11 mouse cellular contexts compared by ENCODE assay signal in the genomic region with DNA sequence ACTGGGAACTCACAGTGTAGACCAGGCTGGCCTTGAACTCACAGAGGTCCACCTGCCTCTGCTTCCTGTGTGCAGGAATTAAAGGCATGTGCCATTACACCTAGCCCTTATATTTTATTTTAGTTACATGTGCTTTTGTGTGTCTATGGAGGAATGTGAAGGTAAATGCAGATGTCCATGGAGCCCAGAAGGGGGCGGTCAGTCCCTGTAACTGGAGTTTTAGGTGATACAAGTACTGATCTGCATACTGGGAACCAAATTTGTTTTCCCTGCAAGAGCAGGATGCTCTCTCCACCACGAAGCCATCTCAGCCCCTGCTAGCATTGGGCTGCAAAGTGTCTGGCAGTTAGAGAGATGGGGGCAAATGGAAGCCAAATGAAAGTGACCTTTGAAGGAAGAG. TPM values are rescaled to one million over a fixed set of nuclear protein-coding genes. Genes with fewer than 3 reads are reported as not detected.
DNase-seq lines count a peak whose midpoint lies in the region; ATAC-seq lines count a peak whose summit lies in the region.
"Had no signal": no experiment of that assay in that cellular context is flagged by ENCODE, and none has a peak within 500 bp of the region (broad histone marks: within the 10 kb centered on the region; RNA-seq: fewer than 3 reads in every experiment).

No protein-coding gene starts in this region.

- ATAC-seq in hindbrain, embryonic 11.5 days (ENCODE audit: low FRiP score), result no peak

- no peaks in the 10 kb centered on the region for H3K27me3 ChIP-seq in hindbrain, embryonic 11.5 days (ENCODE audit: control insufficient read depth, insufficient read depth, low read length)
- no peaks in the 10 kb centered on the region; the same call in 1 of the 2 replicates for H3K27me3 ChIP-seq in hindbrain, embryonic 10.5 days (ENCODE audit: insufficient read depth, poor library complexity, severe bottlenecking)
- H3K27me3 ChIP-seq in embryonic facial prominence, embryonic 10.5 days (replicated peaks; ENCODE audit: low read depth, poor library complexity, severe bottlenecking), result no peaks in the 10 kb centered on the region
- H3K27me3 ChIP-seq: hindbrain, embryonic 15.5 days had no signal

- H3K9me3 ChIP-seq in hindbrain, embryonic 11.5 days (ENCODE audit: control insufficient read depth, low read length), result no peaks in the 10 kb centered on the region
- H3K9me3 ChIP-seq in hindbrain, embryonic 10.5 days, result no peaks in the 10 kb centered on the region
- no peaks in the 10 kb centered on the region for H3K9me3 ChIP-seq in embryonic facial prominence, embryonic 10.5 days
- H3K9me3 ChIP-seq: hindbrain, embryonic 15.5 days had no signal

- no peak overlapping the region for H3K9ac ChIP-seq in hindbrain, embryonic 11.5 days (ENCODE audit: low read depth, low read length)
- H3K9ac ChIP-seq: hindbrain, embryonic 15.5 days had no signal

- 10% methylated on average over 2 of the region's 2 CpGs for WGBS in hindbrain, embryonic 11.5 days
- WGBS in hindbrain, embryonic 10.5 days, result 22% methylated on average over 2 of the region's 2 CpGs
- 17% methylated on average over 2 of the region's 2 CpGs for WGBS in embryonic facial prominence, embryonic 10.5 days

- H3K4me1 ChIP-seq in hindbrain, embryonic 11.5 days (replicated peaks; ENCODE audit: control insufficient read depth, insufficient read depth, low read length), result peaks cover 6% of the 10 kb centered on the region; the same call in 1 of the 2 replicates
- H3K4me1 ChIP-seq in hindbrain, embryonic 10.5 days (replicated peaks), result peaks cover 42% of the 10 kb centered on the region
- peaks cover 27% of the 10 kb centered on the region for H3K4me1 ChIP-seq in embryonic facial prominence, embryonic 10.5 days

- no peak overlapping the region for H3K4me3 ChIP-seq in hindbrain, embryonic 11.5 days (ENCODE audit: low read depth, low read length)
- no peak overlapping the region for H3K4me3 ChIP-seq in hindbrain, embryonic 10.5 days
- no peak overlapping the region for H3K4me3 ChIP-seq in embryonic facial prominence, embryonic 10.5 days
- H3K4me3 ChIP-seq: hindbrain, embryonic 15.5 days had no signal

- no peaks in the 10 kb centered on the region for H3K36me3 ChIP-seq in hindbrain, embryonic 11.5 days (ENCODE audit: control insufficient read depth, insufficient read depth, low read length)
- peaks cover 23% of the 10 kb centered on the region for H3K36me3 ChIP-seq in hindbrain, embryonic 10.5 days
- H3K36me3 ChIP-seq in embryonic facial prominence, embryonic 10.5 days (replicated peaks), result peaks cover 15% of the 10 kb centered on the region

- H3K27ac ChIP-seq in hindbrain, embryonic 11.5 days (ENCODE audit: low read depth, low read length), result no peak overlapping the region
- no peak overlapping the region for H3K27ac ChIP-seq in hindbrain, embryonic 10.5 days
- H3K27ac ChIP-seq in embryonic facial prominence, embryonic 10.5 days (replicated peaks), result no peak overlapping the region
- H3K27ac ChIP-seq: hindbrain, embryonic 15.5 days had no signal

- peak; percentile 55 for DNase-seq in hindbrain, embryonic 11.5 days (ENCODE audit: low spot score)
- DNase-seq in hindbrain, embryonic 10.5 days (ENCODE audit: low spot score), result no peak
- DNase-seq in thymus, postnatal 4 days, result peak; percentile 39
- no peak for DNase-seq in thymus, postnatal 25 days
- peak; percentile 53 for DNase-seq in embryonic facial prominence, embryonic 10.5 days (ENCODE audit: low spot score)
- no peak for DNase-seq in adrenal gland, postnatal 14 days
- no peak for DNase-seq in adrenal gland, postnatal 10 days
- DNase-seq in adrenal gland, adult 8-10 months, result no peak
- DNase-seq: cerebellum, postnatal 25 days; gastrocnemius, postnatal 36 days had no signal

- H3K4me2 ChIP-seq in hindbrain, embryonic 11.5 days (replicated peaks; ENCODE audit: low read depth, low read length), result no peak overlapping the region
- H3K4me2 ChIP-seq: hindbrain, embryonic 15.5 days had no signal

RNA-seq across cellular contexts. Expression of a gene that starts 2.5 kb away (rescaled TPM):
- polyA plus RNA-seq in hindbrain, embryonic 11.5 days (2014; fragmentation: Nextera tagmentation; extraction: Ambion mirVana), result 756 and 774 TPM in 2 replicates
- 758 and 785 TPM in 2 replicates for polyA plus RNA-seq in hindbrain, embryonic 10.5 days (2016; fragmentation: Nextera tagmentation; extraction: Ambion mirVana)
- 784 and 812 TPM in 2 replicates for polyA plus RNA-seq in embryonic facial prominence, embryonic 10.5 days (2016; fragmentation: Nextera tagmentation; extraction: Ambion mirVana)
- 326 and 340 TPM in 2 replicates for total RNA-seq in adrenal gland, postnatal 14 days (2021)
- 100 to 1,000 TPM; 336 to 351 TPM for total RNA-seq in adrenal gland, postnatal 10 days (2021)
- 100 to 1,000 TPM; 342 to 453 (median 370) TPM for total RNA-seq in adrenal gland, adult 8-10 months (2022)

RNA-seq across cellular contexts. Expression of a gene that starts 2.6 kb away (rescaled TPM):
- polyA plus RNA-seq in hindbrain, embryonic 11.5 days (2014; fragmentation: Nextera tagmentation; extraction: Ambion mirVana), result 11.0 and 12.3 TPM in 2 replicates
- 14.4 and 16.1 TPM in 2 replicates for polyA plus RNA-seq in hindbrain, embryonic 10.5 days (2016; fragmentation: Nextera tagmentation; extraction: Ambion mirVana)
- polyA plus RNA-seq in embryonic facial prominence, embryonic 10.5 days (2016; fragmentation: Nextera tagmentation; extraction: Ambion mirVana), result 11.8 and 13.3 TPM in 2 replicates
- total RNA-seq in adrenal gland, postnatal 14 days (2021), result 15.7 and 17.2 TPM in 2 replicates
- 10 to 100 TPM; 15.7 to 19.4 TPM for total RNA-seq in adrenal gland, postnatal 10 days (2021)
- total RNA-seq in adrenal gland, adult 8-10 months (2022), result 10 to 100 TPM; 17.3 to 20.0 (median 18.7) TPM

RNA-seq across cellular contexts. Expression of a gene that starts 10.3 kb away (rescaled TPM):
- polyA plus RNA-seq in hindbrain, embryonic 11.5 days (2014; fragmentation: Nextera tagmentation; extraction: Ambion mirVana), result 16.9 and 18.2 TPM in 2 replicates
- 26.8 and 34.4 TPM in 2 replicates for polyA plus RNA-seq in hindbrain, embryonic 10.5 days (2016; fragmentation: Nextera tagmentation; extraction: Ambion mirVana)
- 24.8 and 28.6 TPM in 2 replicates for polyA plus RNA-seq in embryonic facial prominence, embryonic 10.5 days (2016; fragmentation: Nextera tagmentation; extraction: Ambion mirVana)
- total RNA-seq in adrenal gland, postnatal 14 days (2021), result 63.8 and 67.0 TPM in 2 replicates
- 10 to 100 TPM; 46.9 to 69.6 TPM for total RNA-seq in adrenal gland, postnatal 10 days (2021)
- total RNA-seq in adrenal gland, adult 8-10 months (2022), result 100 to 1,000 TPM; 128 to 173 (median 140) TPM

RNA-seq across cellular contexts. Expression of a gene that starts 11.0 kb away (rescaled TPM):
- polyA plus RNA-seq in hindbrain, embryonic 11.5 days (2014; fragmentation: Nextera tagmentation; extraction: Ambion mirVana), result 26.0 TPM in 2 replicates
- 30.5 and 32.1 TPM in 2 replicates for polyA plus RNA-seq in hindbrain, embryonic 10.5 days (2016; fragmentation: Nextera tagmentation; extraction: Ambion mirVana)
- 35.9 and 36.7 TPM in 2 replicates for polyA plus RNA-seq in embryonic facial prominence, embryonic 10.5 days (2016; fragmentation: Nextera tagmentation; extraction: Ambion mirVana)
- total RNA-seq in adrenal gland, postnatal 14 days (2021), result 14.6 and 16.0 TPM in 2 replicates
- 10 to 100 TPM; 13.8 to 14.2 TPM for total RNA-seq in adrenal gland, postnatal 10 days (2021)
- 10 to 100 TPM; 16.3 to 27.7 (median 22.2) TPM for total RNA-seq in adrenal gland, adult 8-10 months (2022)

RNA-seq across cellular contexts. Expression of a gene that starts 25.4 kb away (rescaled TPM):
- 7.5 and 9.7 TPM in 2 replicates for polyA plus RNA-seq in hindbrain, embryonic 11.5 days (2014; fragmentation: Nextera tagmentation; extraction: Ambion mirVana)
- polyA plus RNA-seq in hindbrain, embryonic 10.5 days (2016; fragmentation: Nextera tagmentation; extraction: Ambion mirVana), result 8.1 and 11.3 TPM in 2 replicates
- 8.4 and 10.3 TPM in 2 replicates for polyA plus RNA-seq in embryonic facial prominence, embryonic 10.5 days (2016; fragmentation: Nextera tagmentation; extraction: Ambion mirVana)
- total RNA-seq in adrenal gland, postnatal 14 days (2021), result 13.7 and 13.8 TPM in 2 replicates
- total RNA-seq in adrenal gland, postnatal 10 days (2021), result 10 to 100 TPM; 14.0 to 15.9 TPM
- 10 to 100 TPM; 19.0 to 25.3 (median 21.7) TPM for total RNA-seq in adrenal gland, adult 8-10 months (2022)

Comparison
In these comparisons a context has a peak if more than half of its experiments do, and no peak if none do; other contexts are left out.
1. DNase-seq: peak in hindbrain, embryonic 11.5 days (single experiment), thymus, postnatal 4 days (single experiment) and embryonic facial prominence, embryonic 10.5 days (single experiment); none in hindbrain, embryonic 10.5 days (single experiment), thymus, postnatal 25 days (single experiment), adrenal gland, postnatal 14 days (single experiment), adrenal gland, postnatal 10 days (single experiment) and adrenal gland, adult 8-10 months (single experiment).